Mouse (Mus musculus) lung, embryonic 16.5 days (tissue): ENCODE data around the gene Upp2. TPM values are rescaled to one million over a fixed set of nuclear protein-coding genes. Genes with fewer than 3 reads are reported as not detected.
A peak's percentile ranks its signal among the peaks of the same experiment; 100 is the strongest.

Experiments used
- ATAC-seq: fragments of 200-750 bp; cut with Nextera tagmentation; 2 replicates; pipeline ENCODE4 v1.8.0; 2017; ENCODE audit warnings: low read depth, mild to moderate bottlenecking, moderate library complexity
- H3K27ac ChIP-seq: fragments of 300-500 bp; sonication (generic); 2 replicates; pipeline ENCODE4 v1.5.1; 2014; ENCODE audit warnings: mild to moderate bottlenecking, control low read depth, low read length
- H3K27me3 ChIP-seq: fragments of 300-500 bp; sonication (generic); 2 replicates; pipeline ENCODE4 v1.6.1; 2014; ENCODE audit warnings: low read depth, low read length, mixed read lengths; ENCODE audit not compliant: control insufficient read depth, insufficient read depth
- H3K36me3 ChIP-seq: fragments of 300-500 bp; sonication (generic); 2 replicates; pipeline ENCODE4 v1.6.1; 2014; ENCODE audit warnings: low read length; ENCODE audit not compliant: control insufficient read depth, insufficient read depth
- H3K4me1 ChIP-seq: fragments of 300-500 bp; sonication (generic); replicated peaks from 2 replicates; pipeline ENCODE4 v1.6.1; 2014; ENCODE audit warnings: low read length, mixed read lengths; ENCODE audit not compliant: control insufficient read depth, insufficient read depth
- H3K4me2 ChIP-seq: fragments of 300-500 bp; sonication (generic); 2 replicates; pipeline ENCODE4 v1.6.1; 2014; ENCODE audit warnings: low read depth, low read length, control low read depth
- H3K4me3 ChIP-seq: fragments of 300-500 bp; sonication (generic); 2 replicates; pipeline ENCODE4 v1.5.1; 2014; ENCODE audit warnings: mild to moderate bottlenecking, low read length, control low read depth
- H3K9ac ChIP-seq: fragments of 300-500 bp; sonication (generic); 2 replicates; pipeline ENCODE4 v1.6.1; 2014; ENCODE audit warnings: low read length, control low read depth
- H3K9me3 ChIP-seq: fragments of 300-500 bp; sonication (generic); 2 replicates; pipeline ENCODE4 v1.6.1; 2016; ENCODE audit warnings: low read length; ENCODE audit not compliant: control insufficient read depth
- WGBS: fragments of 180-500 bp; shearing (Covaris S2); extraction: QIAGEN DNeasy Blood & Tissue Kit; methylation state at CpG from one replicate; pipeline ENCODE4 v1.1.7; 2014; 5-methylcytosine and 5-hydroxymethylcytosine counted together
- polyA plus RNA-seq: library from polyadenylated mRNA; unstranded; fragments of >200 nt; fragmentation: Nextera tagmentation; extraction: Ambion mirVana; gene quantifications from 2 replicates; pipeline ENCODE4 v1.2.1, GENCODE M21; 2015

Gene Upp2
- polyA plus RNA-seq, 1 experiment from 2014 or later, result 6.6 TPM

DNA sequence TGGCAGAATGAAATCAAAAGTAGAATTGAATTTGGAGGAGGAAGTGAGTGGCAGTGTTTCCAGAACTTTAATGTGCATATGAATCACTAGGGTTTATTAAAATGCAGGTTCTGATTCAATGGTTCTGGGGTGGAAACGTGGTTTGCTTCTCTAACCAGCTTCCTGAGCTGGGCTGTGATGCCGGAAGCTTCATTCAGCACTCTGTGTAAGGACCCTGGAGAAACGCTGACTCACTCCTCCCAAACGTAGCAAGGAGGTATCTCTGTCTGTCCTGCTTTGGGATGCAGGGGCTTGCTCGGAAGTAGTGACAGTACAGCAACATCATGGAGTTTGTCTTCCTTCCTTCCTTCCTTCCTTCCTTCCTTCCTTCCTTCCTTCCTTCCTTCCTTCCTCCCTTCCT, 192.6 kb downstream of the Upp2 start:
- WGBS, result 51% methylated on average over 5 of the region's 5 CpGs

DNA sequence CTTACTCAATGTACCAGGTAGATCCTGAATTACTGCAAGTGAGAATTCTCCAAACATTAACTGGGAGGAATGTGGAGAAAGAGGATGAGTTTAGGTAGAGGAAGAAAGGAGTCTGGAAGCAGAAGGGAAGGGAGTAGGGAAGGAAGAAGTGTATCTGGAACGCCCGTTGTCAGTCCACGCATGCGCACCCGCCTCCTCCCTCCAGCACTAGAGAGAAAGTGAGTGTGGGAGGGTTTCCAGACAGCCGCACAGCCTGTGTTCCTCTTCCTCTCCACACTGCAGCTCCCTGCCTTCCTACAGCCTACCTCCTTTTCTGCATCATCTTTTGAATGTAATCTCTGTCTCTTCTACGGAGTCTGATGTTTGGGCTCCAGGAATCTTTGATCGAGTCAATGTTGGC, 198.0 kb downstream of the Upp2 start:
- H3K4me3 ChIP-seq, result no peak overlapping the region
- H3K9ac ChIP-seq, result no peak overlapping the region
- no peak overlapping the region for H3K4me2 ChIP-seq
- no peaks in the 10 kb centered on the region for H3K36me3 ChIP-seq
- no peak for ATAC-seq
- WGBS, result 75% methylated on average over 8 of the region's 8 CpGs
- no peaks in the 10 kb centered on the region for H3K27me3 ChIP-seq
- H3K9me3 ChIP-seq, result no peaks in the 10 kb centered on the region
- H3K4me1 ChIP-seq, result no peaks in the 10 kb centered on the region
- H3K27ac ChIP-seq, result no peak overlapping the region

More for the DNA sequence above, 192.6 kb downstream of the Upp2 start:
- H3K27me3 ChIP-seq, result no peaks in the 10 kb centered on the region
- no peak overlapping the region for H3K4me3 ChIP-seq
- H3K27ac ChIP-seq, result no peak overlapping the region
- no peaks in the 10 kb centered on the region for H3K4me1 ChIP-seq
- H3K9ac ChIP-seq, result no peak overlapping the region
- no peak overlapping the region for H3K4me2 ChIP-seq
- H3K9me3 ChIP-seq, result no peaks in the 10 kb centered on the region
- no peak for ATAC-seq
- H3K36me3 ChIP-seq, result no peaks in the 10 kb centered on the region

- Histone ChIP-seq H3K4me1 (no peaks in the 10 kb centered on the region), H3K36me3 (no peaks in the 10 kb centered on the region), H3K9me3 (no peaks in the 10 kb centered on the region), H3K27ac (no peak overlapping the region), H3K27me3 (no peaks in the 10 kb centered on the region), H3K4me3 (no peak overlapping the region), H3K4me2 (no peak overlapping the region), H3K9ac (no peak overlapping the region)
- WGBS, result 78% methylated on average over 9 of the region's 9 CpGs
- ATAC-seq, result no peak
Measured at GRCm38 (mm10) chr2:58773833-58774232, 206.7 kb downstream of the Upp2 start.

DNA sequence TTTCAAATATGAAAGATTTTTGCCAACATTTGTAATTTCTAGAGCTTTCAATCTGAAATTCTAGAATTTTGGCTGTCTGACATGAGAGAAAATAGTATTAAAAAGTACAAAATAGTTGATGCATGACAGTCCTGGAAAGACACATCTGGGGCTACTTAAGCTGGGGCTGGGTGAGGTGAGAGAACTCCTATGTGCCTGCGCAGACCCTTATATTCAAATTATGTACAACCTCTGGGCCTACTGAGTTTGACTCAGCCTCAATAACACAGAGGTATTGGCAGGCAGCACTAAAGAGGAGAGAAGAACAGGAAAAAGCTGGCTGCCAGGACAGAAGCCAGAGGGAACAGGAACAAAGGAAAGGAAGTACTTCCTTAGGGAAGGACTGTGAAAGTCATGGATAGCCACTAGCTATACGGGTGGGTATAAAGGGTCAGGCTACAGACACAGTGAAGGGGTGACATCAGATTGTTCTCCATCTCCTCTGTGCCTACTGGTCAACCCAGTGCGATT, 211.9 kb downstream of the Upp2 start:
- no peak overlapping the region for H3K27ac ChIP-seq
- H3K4me2 ChIP-seq, result no peak overlapping the region
- no peaks in the 10 kb centered on the region for H3K27me3 ChIP-seq
- no peak overlapping the region for H3K9ac ChIP-seq
- H3K9me3 ChIP-seq, result no peaks in the 10 kb centered on the region
- peaks cover 12% of the 10 kb centered on the region for H3K4me1 ChIP-seq
- peak; percentile 29; the same call in 1 of the 2 replicates for ATAC-seq
- no peaks in the 10 kb centered on the region for H3K36me3 ChIP-seq
- WGBS, result 66% methylated on average over 3 of the region's 3 CpGs
- H3K4me3 ChIP-seq, result no peak overlapping the region

- peak overlapping the region; percentile 41; the same call in 1 of the 2 replicates for H3K27ac ChIP-seq
Measured at GRCm38 (mm10) chr2:58783526-58783925, 216.4 kb downstream of the Upp2 start.

GRCm38 (mm10) chr2:58786177-58786576, 219.1 kb downstream of the Upp2 start:
- Histone ChIP-seq H3K36me3 (no peaks in the 10 kb centered on the region), H3K4me2 (peak overlapping the region; percentile 7; the same call in 1 of the 2 replicates), H3K27me3 (no peaks in the 10 kb centered on the region), H3K9me3 (no peaks in the 10 kb centered on the region), H3K4me1 (peaks cover 21% of the 10 kb centered on the region), H3K9ac (no peak overlapping the region), H3K27ac (peak overlapping the region; percentile 79), H3K4me3 (no peak overlapping the region)
- ATAC-seq, result peak; percentile 82
- 39% methylated on average over 3 of the region's 3 CpGs for WGBS

More at GRCm38 (mm10) chr2:58783526-58783925, 216.4 kb downstream of the Upp2 start:
- no peaks in the 10 kb centered on the region for H3K9me3 ChIP-seq
- H3K9ac ChIP-seq, result no peak overlapping the region
- peaks cover 23% of the 10 kb centered on the region for H3K4me1 ChIP-seq
- H3K4me3 ChIP-seq, result no peak overlapping the region
- H3K27me3 ChIP-seq, result no peaks in the 10 kb centered on the region
- no peak overlapping the region for H3K4me2 ChIP-seq
- WGBS, result 42% methylated on average over 1 of the region's 1 CpGs
- H3K36me3 ChIP-seq, result no peaks in the 10 kb centered on the region
- ATAC-seq, result no peak

DNA sequence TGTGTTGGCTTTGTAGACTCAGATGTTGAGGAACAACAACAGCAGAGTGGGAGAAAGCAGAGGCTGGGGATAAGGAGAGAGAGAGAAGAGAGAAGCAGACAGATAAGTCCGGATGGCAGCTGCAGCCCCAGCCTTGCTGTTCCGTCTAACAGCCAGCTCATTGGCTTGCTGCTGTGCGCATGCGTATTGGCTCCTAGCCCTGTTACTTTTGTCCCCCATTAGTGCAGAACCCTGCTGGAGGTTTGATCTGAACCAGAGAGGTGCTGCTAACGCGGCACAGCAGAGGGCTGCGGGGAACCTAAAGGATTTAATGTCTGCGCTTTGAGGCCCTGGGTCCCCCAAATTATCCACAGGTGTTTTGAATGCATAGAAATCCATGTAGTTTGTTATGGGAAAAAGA, 219.6 kb downstream of the Upp2 start:
- WGBS, result 50% methylated on average over 8 of the region's 8 CpGs
- Histone ChIP-seq H3K4me1 (peaks cover 19% of the 10 kb centered on the region), H3K4me2 (peak overlapping the region; percentile 7; the same call in 1 of the 2 replicates), H3K36me3 (no peaks in the 10 kb centered on the region), H3K4me3 (no peak overlapping the region), H3K27me3 (no peaks in the 10 kb centered on the region), H3K9me3 (no peaks in the 10 kb centered on the region), H3K9ac (no peak overlapping the region), H3K27ac (peak overlapping the region; percentile 79)
- peak; percentile 49; the same call in 1 of the 2 replicates for ATAC-seq

- peak overlapping the region; percentile 79 for H3K27ac ChIP-seq
Measured at GRCm38 (mm10) chr2:58787360-58787759, 220.3 kb downstream of the Upp2 start.

GRCm38 (mm10) chr2:58789934-58790333, 222.8 kb downstream of the Upp2 start:
- H3K4me2 ChIP-seq, result no peak overlapping the region
- H3K4me1 ChIP-seq, result peaks cover 15% of the 10 kb centered on the region
- no peaks in the 10 kb centered on the region for H3K27me3 ChIP-seq
- no peak for ATAC-seq
- H3K27ac ChIP-seq, result no peak overlapping the region
- no peak overlapping the region for H3K4me3 ChIP-seq
- 49% methylated on average over 7 of the region's 7 CpGs for WGBS
- no peak overlapping the region for H3K9ac ChIP-seq
- H3K9me3 ChIP-seq, result no peaks in the 10 kb centered on the region
- H3K36me3 ChIP-seq, result no peaks in the 10 kb centered on the region

More at GRCm38 (mm10) chr2:58787360-58787759, 220.3 kb downstream of the Upp2 start:
- no peak for ATAC-seq
- Histone ChIP-seq H3K4me2 (no peak overlapping the region), H3K27me3 (no peaks in the 10 kb centered on the region), H3K4me3 (no peak overlapping the region), H3K36me3 (no peaks in the 10 kb centered on the region), H3K9ac (no peak overlapping the region), H3K4me1 (peaks cover 23% of the 10 kb centered on the region), H3K9me3 (no peaks in the 10 kb centered on the region)
- 42% methylated on average over 7 of the region's 7 CpGs for WGBS
